Mouse (Mus musculus): ENCODE data around the gene Fto. TPM values are rescaled to one million over a fixed set of nuclear protein-coding genes. Genes with fewer than 3 reads are reported as not detected.

The Fto gene
- polyA plus RNA-seq, 1 experiment from 2014 or later, result 55.3 TPM

DNA sequence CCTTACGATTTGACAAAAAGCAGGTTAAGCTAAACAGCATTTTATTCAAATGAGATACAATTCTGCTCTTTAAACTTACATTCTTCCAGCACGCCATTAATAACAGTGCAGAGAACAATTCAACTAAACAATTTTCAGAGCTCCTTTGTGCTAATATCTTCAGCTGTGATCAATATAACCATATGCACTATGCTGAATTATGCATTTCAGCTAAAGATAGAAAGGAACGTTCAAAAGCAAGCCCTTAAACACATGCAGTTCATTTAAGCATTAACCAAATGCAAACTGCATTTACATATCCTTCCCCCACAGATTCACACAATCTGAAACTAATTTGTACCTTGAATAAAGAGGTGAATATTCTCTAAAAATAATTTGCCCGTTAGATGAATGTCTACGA is 35.3 kb upstream of the Fto start:
- no peak overlapping the region for H3K4me3 ChIP-seq (replicated peaks; ENCODE audit: low read depth, low read length)
- TF ChIP-seq CTCF (IDR thresholded peaks at IDR 0.05; ENCODE audit: low read depth), result no peak
- 85% methylated on average over 5 of the region's 5 CpGs for WGBS
- H3K27ac ChIP-seq, result no peak overlapping the region
- no peak overlapping the region for H3K4me2 ChIP-seq (ENCODE audit: low read length)
- H3K4me1 ChIP-seq (replicated peaks; ENCODE audit: insufficient read depth, low read length), result no peaks in the 10 kb centered on the region
- H3K9me3 ChIP-seq (replicated peaks; ENCODE audit: low read length), result no peaks in the 10 kb centered on the region
- DNase-seq (ENCODE audit: low spot score) (no peak), ATAC-seq (replicated peaks; ENCODE audit: low FRiP score, low read depth) (no peak)
- no peak overlapping the region for H3K9ac ChIP-seq (ENCODE audit: low read depth, low read length)
- no peaks in the 10 kb centered on the region for H3K36me3 ChIP-seq (ENCODE audit: insufficient read depth, low read length)
- no peaks in the 10 kb centered on the region for H3K27me3 ChIP-seq (ENCODE audit: insufficient read depth, low read length)

- DNase-seq (ENCODE audit: low spot score), result no peak
- Histone ChIP-seq H3K4me1 (replicated peaks; ENCODE audit: insufficient read depth, low read length) (no peaks in the 10 kb centered on the region), H3K27ac (no peak overlapping the region), H3K36me3 (ENCODE audit: insufficient read depth, low read length) (no peaks in the 10 kb centered on the region), H3K4me2 (ENCODE audit: low read length) (no peak overlapping the region), H3K27me3 (ENCODE audit: insufficient read depth, low read length) (no peaks in the 10 kb centered on the region), H3K9ac (ENCODE audit: low read depth, low read length) (no peak overlapping the region), H3K4me3 (replicated peaks; ENCODE audit: low read depth, low read length) (no peak overlapping the region), H3K9me3 (replicated peaks; ENCODE audit: low read length) (no peaks in the 10 kb centered on the region)
- no peak for TF ChIP-seq CTCF (IDR thresholded peaks at IDR 0.05; ENCODE audit: low read depth)
- no peak for ATAC-seq (replicated peaks; ENCODE audit: low FRiP score, low read depth)
- whole genome bisulfite sequencing, result 85% methylated on average over 11 of the region's 11 CpGs
Measured at GRCm38 (mm10) chr8:91280467-91281212, 32.7 kb upstream of the Fto start.

- H3K4me2 ChIP-seq (ENCODE audit: low read length), result no peak overlapping the region
- no peak overlapping the region for H3K4me3 ChIP-seq (replicated peaks; ENCODE audit: low read depth, low read length)
- no peaks in the 10 kb centered on the region for H3K27me3 ChIP-seq (ENCODE audit: insufficient read depth, low read length)
- ATAC-seq (replicated peaks; ENCODE audit: low FRiP score, low read depth) (no peak), DNase-seq (ENCODE audit: low spot score) (no peak)
- no peak overlapping the region for H3K27ac ChIP-seq
- no peaks in the 10 kb centered on the region for H3K4me1 ChIP-seq (replicated peaks; ENCODE audit: insufficient read depth, low read length)
- H3K9me3 ChIP-seq (replicated peaks; ENCODE audit: low read length), result no peaks in the 10 kb centered on the region
- WGBS, result 88% methylated on average over 8 of the region's 8 CpGs
- no peak overlapping the region for H3K9ac ChIP-seq (ENCODE audit: low read depth, low read length)
- no peaks in the 10 kb centered on the region for H3K36me3 ChIP-seq (ENCODE audit: insufficient read depth, low read length)
- TF ChIP-seq CTCF (IDR thresholded peaks at IDR 0.05; ENCODE audit: low read depth), result no peak
Measured at GRCm38 (mm10) chr8:91281545-91281944, 31.8 kb upstream of the Fto start.

- Histone ChIP-seq H3K4me1 (replicated peaks; ENCODE audit: insufficient read depth, low read length) (no peaks in the 10 kb centered on the region), H3K9me3 (replicated peaks; ENCODE audit: low read length) (no peaks in the 10 kb centered on the region), H3K27me3 (ENCODE audit: insufficient read depth, low read length) (no peaks in the 10 kb centered on the region), H3K36me3 (ENCODE audit: insufficient read depth, low read length) (no peaks in the 10 kb centered on the region), H3K4me2 (ENCODE audit: low read length) (no peak overlapping the region), H3K9ac (ENCODE audit: low read depth, low read length) (no peak overlapping the region), H3K27ac (no peak overlapping the region), H3K4me3 (replicated peaks; ENCODE audit: low read depth, low read length) (no peak overlapping the region)
- no peak for ATAC-seq (replicated peaks; ENCODE audit: low FRiP score, low read depth)
- WGBS, result 76% methylated on average over 5 of the region's 5 CpGs
- DNase-seq (ENCODE audit: low spot score), result no peak
- no peak for TF ChIP-seq CTCF (IDR thresholded peaks at IDR 0.05; ENCODE audit: low read depth)
Measured at GRCm38 (mm10) chr8:91282655-91283054, 30.7 kb upstream of the Fto start.

DNA sequence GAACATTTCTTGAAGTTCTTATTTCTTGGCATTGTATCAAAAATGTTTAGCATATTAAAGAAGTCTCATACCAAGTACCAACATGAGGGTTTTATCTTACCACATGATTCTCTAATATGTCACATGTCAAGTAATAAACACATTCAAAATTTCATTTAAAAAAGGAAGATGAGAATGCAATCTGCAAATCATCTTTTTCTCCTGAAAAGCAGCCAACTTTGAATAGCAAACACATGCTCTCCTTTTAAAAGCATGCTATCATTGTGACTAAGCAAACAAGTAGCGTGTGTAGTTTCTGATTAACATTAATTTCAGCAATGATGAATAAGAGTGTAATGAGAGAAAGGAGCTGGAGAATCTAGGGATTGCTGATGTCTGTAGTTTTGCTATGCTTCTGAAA is 29.5 kb upstream of the Fto start:
- ATAC-seq (replicated peaks; ENCODE audit: low FRiP score, low read depth), result no peak
- 78% methylated on average over 1 of the region's 1 CpGs for WGBS
- TF ChIP-seq CTCF (IDR thresholded peaks at IDR 0.05; ENCODE audit: low read depth), result no peak
- Histone ChIP-seq H3K9me3 (replicated peaks; ENCODE audit: low read length) (no peaks in the 10 kb centered on the region), H3K4me3 (replicated peaks; ENCODE audit: low read depth, low read length) (no peak overlapping the region), H3K9ac (ENCODE audit: low read depth, low read length) (no peak overlapping the region), H3K27ac (no peak overlapping the region), H3K27me3 (ENCODE audit: insufficient read depth, low read length) (no peaks in the 10 kb centered on the region), H3K4me2 (ENCODE audit: low read length) (no peak overlapping the region), H3K36me3 (ENCODE audit: insufficient read depth, low read length) (no peaks in the 10 kb centered on the region), H3K4me1 (replicated peaks; ENCODE audit: insufficient read depth, low read length) (no peaks in the 10 kb centered on the region)
- DNase-seq (ENCODE audit: low spot score), result no peak

GRCm38 (mm10) chr8:91286237-91286636 is 27.1 kb upstream of the Fto start:
- Histone ChIP-seq H3K9me3 (replicated peaks; ENCODE audit: low read length) (no peaks in the 10 kb centered on the region), H3K36me3 (ENCODE audit: insufficient read depth, low read length) (no peaks in the 10 kb centered on the region), H3K27ac (no peak overlapping the region), H3K27me3 (ENCODE audit: insufficient read depth, low read length) (no peaks in the 10 kb centered on the region), H3K4me2 (ENCODE audit: low read length) (no peak overlapping the region), H3K4me1 (replicated peaks; ENCODE audit: insufficient read depth, low read length) (no peaks in the 10 kb centered on the region), H3K4me3 (replicated peaks; ENCODE audit: low read depth, low read length) (no peak overlapping the region), H3K9ac (ENCODE audit: low read depth, low read length) (no peak overlapping the region)
- DNase-seq (ENCODE audit: low spot score) (no peak), ATAC-seq (replicated peaks; ENCODE audit: low FRiP score, low read depth) (no peak)
- WGBS, result 85% methylated on average over 8 of the region's 8 CpGs
- no peak for TF ChIP-seq CTCF (IDR thresholded peaks at IDR 0.05; ENCODE audit: low read depth)

DNA sequence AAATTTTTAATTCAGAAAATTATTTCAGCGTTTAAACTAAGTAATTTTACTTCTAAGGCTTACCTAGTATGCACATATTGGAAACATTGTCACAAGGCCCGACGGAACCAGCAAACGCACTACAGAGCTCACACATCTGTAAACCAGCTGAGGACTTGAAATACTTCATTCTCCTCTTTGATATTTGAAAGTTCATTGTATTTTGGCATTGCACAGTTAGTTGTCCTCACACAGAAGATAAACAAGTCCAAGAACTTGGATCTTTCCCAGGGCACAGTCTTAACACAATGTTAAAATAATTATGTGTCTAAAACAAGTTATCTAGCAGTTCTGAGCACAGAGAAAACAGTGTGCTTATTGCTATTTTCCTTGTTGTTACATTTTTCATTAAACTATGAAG is 22.7 kb upstream of the Fto start:
- H3K27me3 ChIP-seq (ENCODE audit: insufficient read depth, low read length), result no peaks in the 10 kb centered on the region
- 88% methylated on average over 4 of the region's 4 CpGs for WGBS
- H3K9ac ChIP-seq (ENCODE audit: low read depth, low read length), result no peak overlapping the region
- no peaks in the 10 kb centered on the region for H3K36me3 ChIP-seq (ENCODE audit: insufficient read depth, low read length)
- TF ChIP-seq CTCF (IDR thresholded peaks at IDR 0.05; ENCODE audit: low read depth), result no peak
- H3K4me1 ChIP-seq (replicated peaks; ENCODE audit: insufficient read depth, low read length), result no peaks in the 10 kb centered on the region
- no peak overlapping the region for H3K4me3 ChIP-seq (replicated peaks; ENCODE audit: low read depth, low read length)
- ATAC-seq (replicated peaks; ENCODE audit: low FRiP score, low read depth) (no peak), DNase-seq (ENCODE audit: low spot score) (no peak)
- no peak overlapping the region for H3K4me2 ChIP-seq (ENCODE audit: low read length)
- no peak overlapping the region for H3K27ac ChIP-seq
- H3K9me3 ChIP-seq (replicated peaks; ENCODE audit: low read length), result no peaks in the 10 kb centered on the region
